Mouse (Mus musculus): Measurements from ENCODE around the gene Abcg1.

DNA sequence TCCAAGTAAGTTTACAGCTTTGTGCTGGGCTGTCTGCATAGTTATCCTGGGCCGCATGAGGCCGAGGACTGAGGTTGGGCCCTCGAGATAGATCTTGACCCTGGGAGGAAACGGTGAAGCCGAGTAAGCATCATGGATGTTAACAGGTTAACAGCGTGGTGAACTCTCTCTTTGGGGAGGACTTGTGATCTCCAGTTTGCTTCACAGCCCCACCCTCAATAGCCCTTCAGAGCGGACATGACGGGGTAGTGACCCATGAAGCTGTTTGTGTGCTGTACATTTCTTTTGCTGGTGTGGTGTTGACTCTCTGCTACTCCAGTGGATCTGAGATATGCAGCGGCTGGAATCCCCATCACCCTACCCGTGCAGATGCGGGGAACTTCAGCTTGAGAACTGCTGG lies 21.1 kb downstream of the Abcg1 start:
- TF ChIP-seq GATA1 (IDR thresholded peaks at IDR 0.05; ENCODE audit: low read length) (no peak), TAL1 (IDR thresholded peaks at IDR 0.05; ENCODE audit: low read length) (no peak)

All from erythroblast, embryonic 14.5 days (primary cell).